Mouse (Mus musculus) midbrain, postnatal 0 days (tissue): Measurements from ENCODE around the gene Wbp1. TPM values are rescaled to one million over a fixed set of nuclear protein-coding genes. Genes with fewer than 3 reads are reported as not detected.
A peak's percentile ranks its signal among the peaks of the same experiment; 100 is the strongest.

Experiments used
- ATAC-seq: fragments of 200-750 bp; cut with Nextera tagmentation; 2 replicates; pipeline ENCODE4 v1.8.0; 2017; ENCODE audit warnings: moderate number of reproducible peaks, mild to moderate bottlenecking, moderate TSS enrichment, moderate library complexity; ENCODE audit not compliant: low FRiP score
- DNase-seq: peaks from one replicate; pipeline ENCODE4 v3.0.0-alpha.2; 2015; ENCODE audit warnings: low spot score
- H3K27ac ChIP-seq: fragments of 300-500 bp; sonication (generic); 2 replicates; pipeline ENCODE4 v1.5.1; 2014; ENCODE audit warnings: low read depth, mild to moderate bottlenecking, low read length, mixed read lengths
- H3K27me3 ChIP-seq: fragments of 300-500 bp; sonication (generic); 2 replicates; pipeline ENCODE4 v1.6.1; 2014; ENCODE audit warnings: low read length, control low read depth, mixed read lengths; ENCODE audit not compliant: insufficient read depth
- H3K36me3 ChIP-seq: fragments of 300-500 bp; sonication (generic); 2 replicates; pipeline ENCODE4 v1.6.1; 2014; ENCODE audit warnings: low read length, control low read depth, mixed read lengths; ENCODE audit not compliant: insufficient read depth
- H3K4me1 ChIP-seq: fragments of 300-500 bp; sonication (generic); 2 replicates; pipeline ENCODE4 v1.6.1; 2014; ENCODE audit warnings: mild to moderate bottlenecking, control low read depth, antibody characterized with exemption, low read length, mixed read lengths; ENCODE audit not compliant: insufficient read depth
- H3K4me2 ChIP-seq: fragments of 300-500 bp; sonication (generic); 2 replicates; pipeline ENCODE4 v1.6.1; 2014; ENCODE audit warnings: low read depth, mild to moderate bottlenecking, low read length, mixed read lengths; ENCODE audit not compliant: poor library complexity, severe bottlenecking
- H3K4me3 ChIP-seq: fragments of 300-500 bp; sonication (generic); 2 replicates; pipeline ENCODE4 v1.5.1; 2014; ENCODE audit warnings: low read depth, mild to moderate bottlenecking, low read length, moderate library complexity
- H3K9ac ChIP-seq: fragments of 300-500 bp; sonication (generic); replicated peaks from 2 replicates; pipeline ENCODE4 v1.6.1; 2014; ENCODE audit warnings: mild to moderate bottlenecking, low read length, moderate library complexity, mixed read lengths; ENCODE audit not compliant: poor library complexity, severe bottlenecking
- H3K9me3 ChIP-seq: fragments of 300-500 bp; sonication (generic); 2 replicates; pipeline ENCODE4 v1.6.1; 2016; ENCODE audit warnings: low read length, control low read depth
- CTCF ChIP-seq: IDR thresholded peaks from 2 replicates; pipeline ENCODE4 v1.5.1; 2016; ENCODE audit warnings: antibody characterized with exemption, mild to moderate bottlenecking
- WGBS: fragments of 180-500 bp; shearing (Covaris S2); extraction: QIAGEN DNeasy Blood & Tissue Kit; methylation state at CpG from one replicate; pipeline ENCODE4 v1.1.7; 2014; 5-methylcytosine and 5-hydroxymethylcytosine counted together
- polyA plus RNA-seq: library from polyadenylated mRNA; unstranded; fragments of >200 nt; fragmentation: Nextera tagmentation; extraction: Ambion mirVana; gene quantifications from 2 replicates; pipeline ENCODE4 v1.2.1, GENCODE M21; 2015
- total RNA-seq: library from RNA; depleted of rRNA; stranded (reverse); fragments of >200 nt; gene quantifications from 2 replicates; pipeline ENCODE4 v1.2.3, GENCODE M21; 2014; rRNA removed

Gene Wbp1
- total RNA-seq (152 and 199 TPM in 2 replicates), polyA plus RNA-seq (85.3 and 91.6 TPM in 2 replicates)

- DNase-seq = peak; percentile 99
- peak within 1 kb of the TSS; percentile 83 for H3K9ac ChIP-seq
- no peaks in the 10 kb centered on the region for H3K27me3 ChIP-seq
- H3K27ac ChIP-seq = peak within 1 kb of the TSS; percentile 94
- H3K4me1 ChIP-seq = peaks cover 9% of the 10 kb centered on the region; the same call in 1 of the 2 replicates
- peak; percentile 19; the same call in 1 of the 2 replicates for TF ChIP-seq CTCF
- H3K9me3 ChIP-seq = no peaks in the 10 kb centered on the region
- peak within 1 kb of the TSS; percentile 68 for H3K4me3 ChIP-seq
- H3K4me2 ChIP-seq = peak within 1 kb of the TSS; percentile 95
- under 1% methylated on average over 37 of the region's 38 CpGs for WGBS
- H3K36me3 ChIP-seq = peaks cover 19% of the 10 kb centered on the region
- peak; percentile 94 for ATAC-seq
Measured at GRCm38 (mm10) chr6:83120930-83121862, at the start of gene Wbp1. TSS of gene Wbp1 (minus strand) at chr6:83121559.

- peak overlapping the region; percentile 54; the same call in 1 of the 2 replicates for H3K9ac ChIP-seq
- 66% methylated on average over 5 of the region's 5 CpGs for WGBS
- peaks cover 13% of the 10 kb centered on the region; the same call in 1 of the 2 replicates for H3K4me1 ChIP-seq
- DNase-seq (no peak), ATAC-seq (no peak)
- no peak overlapping the region for H3K27ac ChIP-seq
- peak overlapping the region; percentile 61 for H3K4me2 ChIP-seq
- no peaks in the 10 kb centered on the region for H3K9me3 ChIP-seq
- peak overlapping the region; percentile 39 for H3K4me3 ChIP-seq
- no peaks in the 10 kb centered on the region for H3K27me3 ChIP-seq
- no peak for TF ChIP-seq CTCF
- H3K36me3 ChIP-seq = no peaks in the 10 kb centered on the region
Measured at GRCm38 (mm10) chr6:83171063-83171462, 49.7 kb upstream of the Wbp1 start.

- DNase-seq (no peak), ATAC-seq (no peak)
- no peak overlapping the region for H3K27ac ChIP-seq
- H3K4me3 ChIP-seq = no peak overlapping the region
- H3K9ac ChIP-seq = 0 out of 2 replicates have a peak overlapping the region, but pooled peaks have one; percentile 24
- no peaks in the 10 kb centered on the region for H3K36me3 ChIP-seq
- no peak overlapping the region for H3K4me2 ChIP-seq
- TF ChIP-seq CTCF = no peak
- 82% methylated on average over 5 of the region's 5 CpGs for WGBS
- peaks cover 13% of the 10 kb centered on the region; the same call in 1 of the 2 replicates for H3K4me1 ChIP-seq
- H3K27me3 ChIP-seq = no peaks in the 10 kb centered on the region
- no peaks in the 10 kb centered on the region for H3K9me3 ChIP-seq
Measured at GRCm38 (mm10) chr6:83169872-83170271, 48.5 kb upstream of the Wbp1 start.

GRCm38 (mm10) chr6:83166243-83166630, 44.9 kb upstream of the Wbp1 start:
- no peaks in the 10 kb centered on the region for H3K36me3 ChIP-seq
- peak; percentile 22; the same call in 1 of the 2 replicates for TF ChIP-seq CTCF
- peak overlapping the region; percentile 91 for H3K27ac ChIP-seq
- H3K27me3 ChIP-seq = peaks cover 14% of the 10 kb centered on the region
- H3K4me2 ChIP-seq = peak overlapping the region; percentile 67
- H3K4me1 ChIP-seq = peaks cover 6% of the 10 kb centered on the region; the same call in 1 of the 2 replicates
- DNase-seq = peak; percentile 49
- H3K9ac ChIP-seq = peak overlapping the region; percentile 82
- peak overlapping the region; percentile 83 for H3K4me3 ChIP-seq
- ATAC-seq = peak; percentile 28; the same call in 1 of the 2 replicates
- WGBS = under 1% methylated on average over 12 of the region's 12 CpGs
- H3K9me3 ChIP-seq = no peaks in the 10 kb centered on the region

DNA sequence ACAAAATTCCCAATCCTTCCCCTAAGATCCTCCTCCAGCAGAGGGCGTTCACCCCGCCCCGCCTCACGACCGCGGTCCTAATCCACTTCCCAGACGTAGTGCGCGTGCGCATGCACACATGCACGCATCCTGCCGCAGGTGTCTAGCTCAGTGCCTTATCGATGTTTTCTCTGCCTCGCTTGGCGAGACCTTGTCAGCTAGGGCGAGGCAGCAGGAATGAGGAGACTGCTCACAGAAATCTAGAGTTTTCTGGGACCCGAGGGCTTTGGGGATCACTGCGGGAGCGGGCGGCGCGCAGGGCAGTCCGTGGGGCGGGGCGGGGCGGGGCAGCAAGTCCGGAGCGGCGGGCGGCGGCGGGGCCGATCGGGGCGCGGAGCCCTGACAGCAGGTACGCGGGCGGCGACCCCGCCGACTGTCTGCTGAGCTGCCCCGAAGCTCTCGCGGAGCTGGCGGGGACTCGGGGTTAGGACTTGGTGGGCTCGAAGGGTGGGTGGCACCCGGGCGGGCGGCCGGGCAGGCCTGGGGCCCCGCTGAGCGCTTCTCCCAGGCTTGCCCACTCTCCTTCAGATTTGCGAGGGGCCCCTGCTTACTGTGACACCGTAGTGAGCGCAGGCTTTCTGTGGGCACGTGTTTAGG, 44.4 kb upstream of the Wbp1 start, which contains the start of gene Dctn1:
Gene Dctn1, plus strand, starts transcription at position 314 of the 636 bp plus-strand sequence.
- peak within 1 kb of the TSS; percentile 67 for H3K4me2 ChIP-seq
- H3K27me3 ChIP-seq = peaks cover 19% of the 10 kb centered on the region
- peak within 1 kb of the TSS; percentile 83 for H3K4me3 ChIP-seq
- peak; percentile 96 for DNase-seq
- H3K4me1 ChIP-seq = peaks cover 6% of the 10 kb centered on the region; the same call in 1 of the 2 replicates
- TF ChIP-seq CTCF = peak; percentile 95
- peak; percentile 87 for ATAC-seq
- H3K9ac ChIP-seq = peak within 1 kb of the TSS; percentile 82
- peak within 1 kb of the TSS; percentile 91 for H3K27ac ChIP-seq
- no peaks in the 10 kb centered on the region for H3K36me3 ChIP-seq
- H3K9me3 ChIP-seq = no peaks in the 10 kb centered on the region
- WGBS = under 1% methylated on average over 58 of the region's 58 CpGs
